Mouse (Mus musculus): Measurements from ENCODE around the gene Rexo2. TPM values are rescaled to one million over a fixed set of nuclear protein-coding genes. Genes with fewer than 3 reads are reported as not detected.

Gene Rexo2
- total and polyA plus RNA-seq, 3 experiments, result 226 to 280 (median 259) TPM

GRCm38 (mm10) chr9:48421561-48421960 is 58.9 kb downstream of the Rexo2 start:
- H3K36me3 ChIP-seq (replicated peaks), result no peaks in the 10 kb centered on the region
- DNase-seq (ENCODE audit: low spot score), result no peak
- peaks cover 19% of the 10 kb centered on the region for H3K4me1 ChIP-seq (ENCODE audit: insufficient read depth, low read depth, low read length)
- ATAC-seq (ENCODE audit: extremely low read depth, insufficient number of reproducible peaks, low FRiP score, poor library complexity, severe bottlenecking), result no peak
- no peak overlapping the region for H3K4me3 ChIP-seq (ENCODE audit: low read depth, low read length)
- no peaks in the 10 kb centered on the region for H3K27me3 ChIP-seq (ENCODE audit: insufficient read depth, low read length)
- H3K9me3 ChIP-seq (replicated peaks), result no peaks in the 10 kb centered on the region
- TF ChIP-seq CTCF (IDR thresholded peaks at IDR 0.05; ENCODE audit: low read depth, low read length), result no peak
- TF ChIP-seq GATA1 (IDR thresholded peaks at IDR 0.05; ENCODE audit: borderline replicate concordance, low read length), result no peak
- TF ChIP-seq TAL1 (conservative IDR thresholded peaks at IDR 0.05; ENCODE audit: low read depth, low read length), result no peak

GRCm38 (mm10) chr9:48421029-48421428 is 59.4 kb downstream of the Rexo2 start:
- TF ChIP-seq GATA1 (IDR thresholded peaks at IDR 0.05; ENCODE audit: borderline replicate concordance, low read length) (no peak), CTCF (IDR thresholded peaks at IDR 0.05; ENCODE audit: low read depth, low read length) (no peak), POLR2AphosphoS5 (IDR thresholded peaks at IDR 0.05; ENCODE audit: insufficient replicate concordance, low read depth, low read length) (no peak), TAL1 (conservative IDR thresholded peaks at IDR 0.05; ENCODE audit: low read depth, low read length) (no peak)
- DNase-seq (ENCODE audit: low spot score), result no peak
- Histone ChIP-seq H3K9me3 (replicated peaks) (no peaks in the 10 kb centered on the region), H3K4me3 (ENCODE audit: low read depth, low read length) (no peak overlapping the region), H3K27me3 (ENCODE audit: insufficient read depth, low read length) (peaks cover under 1% of the 10 kb centered on the region; the same call in 1 of the 2 replicates), H3K4me1 (ENCODE audit: insufficient read depth, low read depth, low read length) (peaks cover 19% of the 10 kb centered on the region), H3K36me3 (replicated peaks) (no peaks in the 10 kb centered on the region)
- no peak for ATAC-seq (ENCODE audit: extremely low read depth, insufficient number of reproducible peaks, low FRiP score, poor library complexity, severe bottlenecking)

- DNase-seq (ENCODE audit: low spot score), result no peak
- peaks cover 19% of the 10 kb centered on the region for H3K4me1 ChIP-seq (ENCODE audit: insufficient read depth, low read depth, low read length)
Measured at GRCm38 (mm10) chr9:48420437-48420836, 60.0 kb downstream of the Rexo2 start.

GRCm38 (mm10) chr9:48418829-48419228 is 61.6 kb downstream of the Rexo2 start:
- Histone ChIP-seq H3K27me3 (ENCODE audit: insufficient read depth, low read length) (peaks cover 5% of the 10 kb centered on the region; the same call in 1 of the 2 replicates), H3K36me3 (replicated peaks) (no peaks in the 10 kb centered on the region), H3K4me3 (ENCODE audit: low read depth, low read length) (no peak overlapping the region), H3K9me3 (replicated peaks) (no peaks in the 10 kb centered on the region), H3K4me1 (ENCODE audit: insufficient read depth, low read depth, low read length) (peaks cover 19% of the 10 kb centered on the region)
- DNase-seq (ENCODE audit: low spot score) (no peak), ATAC-seq (ENCODE audit: extremely low read depth, insufficient number of reproducible peaks, low FRiP score, poor library complexity, severe bottlenecking) (no peak)
- TF ChIP-seq POLR2AphosphoS5 (IDR thresholded peaks at IDR 0.05; ENCODE audit: insufficient replicate concordance, low read depth, low read length) (no peak), GATA1 (IDR thresholded peaks at IDR 0.05; ENCODE audit: borderline replicate concordance, low read length) (no peak), GATA2 (IDR thresholded peaks at IDR 0.05; ENCODE audit: borderline replicate concordance, low read depth, low read length) (no peak), CTCF (IDR thresholded peaks at IDR 0.05; ENCODE audit: low read depth, low read length) (no peak), TAL1 (conservative IDR thresholded peaks at IDR 0.05; ENCODE audit: low read depth, low read length) (no peak)

More at GRCm38 (mm10) chr9:48420437-48420836, 60.0 kb downstream of the Rexo2 start:
- no peak for ATAC-seq (ENCODE audit: extremely low read depth, insufficient number of reproducible peaks, low FRiP score, poor library complexity, severe bottlenecking)
- Histone ChIP-seq H3K4me3 (ENCODE audit: low read depth, low read length) (no peak overlapping the region), H3K36me3 (replicated peaks) (no peaks in the 10 kb centered on the region), H3K9me3 (replicated peaks) (no peaks in the 10 kb centered on the region), H3K27me3 (ENCODE audit: insufficient read depth, low read length) (peaks cover 5% of the 10 kb centered on the region; the same call in 1 of the 2 replicates)
- TF ChIP-seq CTCF (IDR thresholded peaks at IDR 0.05; ENCODE audit: low read depth, low read length) (no peak), POLR2AphosphoS5 (IDR thresholded peaks at IDR 0.05; ENCODE audit: insufficient replicate concordance, low read depth, low read length) (no peak), GATA2 (IDR thresholded peaks at IDR 0.05; ENCODE audit: borderline replicate concordance, low read depth, low read length) (no peak), TAL1 (conservative IDR thresholded peaks at IDR 0.05; ENCODE audit: low read depth, low read length) (no peak), GATA1 (IDR thresholded peaks at IDR 0.05; ENCODE audit: borderline replicate concordance, low read length) (no peak)

Other genes starting within 250 kb of the Rexo2 start
- 10.5 and 64.3 TPM in 2 replicates for gene Nxpe2, start 127.2 kb downstream of the Rexo2 start, total RNA-seq (2014; fragmentation: Nextera tagmentation)
- gene Nxpe2, start 127.2 kb downstream of the Rexo2 start, total RNA-seq (2017), result 1.5 and 2.3 TPM in 2 replicates
- 0.12 and 0.18 TPM in 2 replicates for gene Nxpe2, start 127.2 kb downstream of the Rexo2 start, polyA plus RNA-seq (2012)
- gene Rbm7, start 14.7 kb upstream of the Rexo2 start, total RNA-seq (2014; fragmentation: Nextera tagmentation), result 115 and 118 TPM in 2 replicates
- gene Rbm7, start 14.7 kb upstream of the Rexo2 start, total RNA-seq (2017), result 154 and 155 TPM in 2 replicates
- 42.1 and 58.6 TPM in 2 replicates for gene Rbm7, start 14.7 kb upstream of the Rexo2 start, polyA plus RNA-seq (2012)
- 90.9 and 98.0 TPM in 2 replicates for gene Gm5617, start 14.8 kb upstream of the Rexo2 start, total RNA-seq (2014; fragmentation: Nextera tagmentation)
- 39.2 and 44.0 TPM in 2 replicates for gene Gm5617, start 14.8 kb upstream of the Rexo2 start, total RNA-seq (2017)
- 94.6 and 96.1 TPM in 2 replicates for gene Gm5617, start 14.8 kb upstream of the Rexo2 start, polyA plus RNA-seq (2012)
- gene Nnmt, start 124.5 kb upstream of the Rexo2 start, total RNA-seq (2014; fragmentation: Nextera tagmentation), result not detected in 2 replicates
- 0.66 TPM in 1 of 2 replicates, not detected in the other for gene Nnmt, start 124.5 kb upstream of the Rexo2 start, total RNA-seq (2017)
- gene Nnmt, start 124.5 kb upstream of the Rexo2 start, polyA plus RNA-seq (2012), result not detected in 2 replicates